Mouse (Mus musculus) spleen, adult 12 weeks (tissue): Measurements from ENCODE around the gene Sdhaf3.

Source experiments
- DNase-seq: peaks from one replicate; pipeline ENCODE4 v3.0.0; 2022; ENCODE audit warnings: low spot score

Gene Sdhaf3

DNA sequence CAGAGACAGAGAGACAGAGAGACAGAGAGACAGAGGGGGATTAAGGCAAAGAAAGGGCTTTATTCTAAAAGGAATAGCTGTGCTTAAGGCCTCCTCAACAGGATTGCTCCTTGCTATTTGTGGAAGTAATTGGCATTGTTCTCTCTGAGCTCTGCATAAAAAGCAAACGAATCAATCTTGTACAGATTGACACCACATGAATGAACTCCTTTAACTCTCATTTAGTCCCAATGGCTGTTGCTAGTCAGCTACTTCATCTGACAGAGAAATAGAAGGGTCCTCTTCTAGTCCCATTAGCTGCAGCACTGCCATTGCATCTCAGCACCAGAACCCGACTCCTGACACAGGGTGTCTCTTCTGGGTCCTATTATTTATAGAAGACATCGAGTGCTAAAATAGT, 113.0 kb downstream of the Sdhaf3 start:
- no peak for DNase-seq

DNA sequence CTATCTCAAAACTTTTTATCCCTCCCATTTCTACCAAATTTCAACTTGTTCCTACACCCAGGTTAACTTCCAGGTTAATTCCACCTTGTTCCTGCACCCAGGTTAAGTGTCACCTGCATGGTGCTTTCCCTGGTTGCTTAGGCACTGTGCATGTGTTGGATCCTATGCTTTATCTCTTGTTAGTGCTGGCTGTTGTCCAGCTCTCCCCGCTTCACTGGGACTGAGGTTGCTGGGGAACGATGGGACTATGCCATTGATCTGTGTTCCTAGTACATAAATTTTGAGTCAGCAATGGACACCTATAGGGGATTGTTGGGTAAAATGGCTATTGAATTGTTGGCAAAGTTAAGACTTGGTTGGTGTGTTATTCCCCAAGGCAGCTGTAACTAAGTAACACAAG, 113.7 kb downstream of the Sdhaf3 start:
- DNase-seq = no peak

DNA sequence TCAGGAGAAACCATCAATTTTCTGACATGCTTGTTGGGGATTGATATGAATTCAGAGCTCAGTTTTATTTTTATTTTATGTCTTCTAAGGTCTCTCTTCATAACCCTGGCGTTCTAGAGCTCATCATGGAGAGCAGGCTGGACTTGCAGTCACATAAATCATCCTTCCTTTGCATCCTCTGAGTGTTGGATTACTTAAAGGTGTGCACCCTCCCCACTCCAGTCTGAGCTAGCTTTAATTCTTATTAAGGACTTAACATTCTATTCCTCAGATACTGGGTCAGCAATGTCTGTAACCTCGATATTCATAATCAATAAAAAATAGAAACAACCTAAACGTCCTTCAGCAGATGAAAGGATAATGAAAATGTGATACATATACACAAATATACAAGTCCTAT, 126.2 kb downstream of the Sdhaf3 start:
- no peak for DNase-seq

GRCm38 (mm10) chr6:7082467-7083259, 126.9 kb downstream of the Sdhaf3 start:
- DNase-seq = no peak

DNA sequence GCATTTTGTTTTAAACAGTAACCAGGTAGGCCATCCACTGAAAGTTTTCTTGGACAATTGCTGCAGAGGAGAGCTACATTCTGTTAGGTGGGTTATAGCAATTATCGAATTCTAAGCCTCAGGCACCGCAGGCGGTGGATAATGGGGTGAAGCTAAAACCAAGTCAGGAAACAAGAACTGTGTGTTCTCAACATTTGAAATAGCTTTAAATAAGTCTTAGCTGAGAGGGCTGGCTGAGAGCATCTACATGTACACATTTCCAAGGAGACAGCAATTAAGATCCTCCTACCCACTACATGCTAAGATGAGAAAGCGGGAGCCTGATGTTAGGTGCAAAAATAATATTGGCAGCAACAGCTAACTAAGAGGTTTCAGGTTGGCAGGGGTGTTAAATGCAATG, 127.9 kb downstream of the Sdhaf3 start:
- DNase-seq = no peak

- no peak for DNase-seq
Observed at GRCm38 (mm10) chr6:7084370-7084769, 128.6 kb downstream of the Sdhaf3 start.

DNA sequence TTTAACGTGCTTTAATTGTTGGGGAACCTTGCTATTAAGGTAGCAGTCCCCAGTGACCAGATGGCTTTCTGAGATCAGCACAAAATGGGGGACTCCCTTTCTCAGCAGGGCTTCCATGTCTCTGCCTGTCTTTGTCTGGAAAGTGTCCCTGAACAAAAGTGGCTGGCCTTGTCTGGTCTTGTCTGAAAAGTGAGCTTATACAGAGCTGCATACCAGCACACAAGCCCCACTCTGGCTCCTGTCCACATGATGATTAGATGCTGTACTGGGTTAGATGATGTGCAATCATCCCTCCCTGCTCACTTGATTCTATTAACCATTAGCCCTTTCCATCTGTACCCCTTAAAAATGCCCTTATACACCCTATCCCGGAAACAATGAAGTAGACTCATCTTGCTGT, 129.7 kb downstream of the Sdhaf3 start:
- DNase-seq = no peak

DNA sequence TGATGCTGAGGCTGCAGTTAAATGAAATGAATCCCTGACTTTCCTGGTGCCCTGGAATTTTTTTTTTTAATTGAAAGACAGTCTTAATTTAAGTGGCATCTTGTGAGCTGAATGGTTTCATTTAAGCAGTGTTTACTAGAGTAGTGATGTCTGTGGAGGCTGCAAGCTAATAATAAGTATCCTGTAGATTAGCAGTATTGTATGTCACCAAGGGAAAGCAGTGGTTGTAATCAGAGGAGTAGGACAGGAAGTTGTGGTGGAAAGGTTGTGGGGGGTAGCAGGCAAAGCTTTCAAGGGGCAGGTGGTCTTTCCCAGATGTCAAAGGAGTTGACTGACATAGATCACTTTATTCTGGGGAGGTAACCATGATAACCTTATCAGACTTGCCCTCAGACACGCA, 136.3 kb downstream of the Sdhaf3 start:
- DNase-seq = no peak
